Mouse (Mus musculus) thymus, adult 2 months (tissue): Measurements from ENCODE around the gene Gm13889.

Experiments
- CTCF ChIP-seq: fragments of 200-500 bp; IDR thresholded peaks from 2 replicates; pipeline ENCODE4 v1.5.1; 2012; ENCODE audit warnings: mild to moderate bottlenecking, control low read depth, low read length, moderate library complexity, borderline replicate concordance; ENCODE audit not compliant: control insufficient read depth, poor library complexity, insufficient read depth; ENCODE audit errors: extremely low read depth
- POLR2A ChIP-seq: fragments of 200-500 bp; IDR thresholded peaks from 2 replicates; pipeline ENCODE4 v1.6.1; 2012; ENCODE audit warnings: mild to moderate bottlenecking, low read length, control low read depth, moderate library complexity; ENCODE audit not compliant: control insufficient read depth, poor library complexity, insufficient read depth; ENCODE audit errors: extremely low read depth

DNA sequence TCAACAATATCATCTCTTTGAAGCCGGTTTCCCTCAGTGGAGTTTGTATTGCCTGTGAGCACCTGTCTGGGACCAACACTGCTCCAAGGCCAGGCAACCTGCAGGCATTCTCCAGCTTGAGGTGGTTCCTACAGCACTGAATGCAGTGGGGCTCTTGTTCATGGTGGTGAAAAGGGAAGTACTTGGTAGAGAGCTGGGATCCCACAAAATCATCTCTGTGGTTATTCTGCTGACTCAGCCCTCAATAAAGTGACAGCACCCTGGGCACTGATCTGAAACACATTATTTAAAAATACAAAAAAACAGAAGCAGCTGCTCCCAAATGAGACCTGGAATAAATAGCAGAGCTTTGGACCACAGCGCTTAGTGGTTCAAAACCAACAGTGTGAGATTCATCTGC, 31.4 kb upstream of the Gm13889 start:
- TF ChIP-seq POLR2A (no peak), CTCF (no peak)
